Mouse (Mus musculus): ENCODE measurements around the gene Serpina6.

The Serpina6 gene

GRCm38 (mm10) chr12:103655123-103656044, 1.6 kb downstream of the Serpina6 start:
- no peak for DNase-seq

GRCm38 (mm10) chr12:103653836-103654235, 3.2 kb downstream of the Serpina6 start:
- DNase-seq, result no peak

- no peak for DNase-seq
These were observed 10.7 kb downstream of the Serpina6 start for GRCm38 (mm10) chr12:103646314-103646713.

GRCm38 (mm10) chr12:103644601-103645000, 12.4 kb downstream of the Serpina6 start:
- no peak for DNase-seq

GRCm38 (mm10) chr12:103643818-103644217, 13.2 kb downstream of the Serpina6 start:
- no peak for DNase-seq

- peak; percentile 72 to 81 for DNase-seq
These were observed 13.7 kb downstream of the Serpina6 start for GRCm38 (mm10) chr12:103643336-103643735.

- no peak for DNase-seq
These were observed 21.2 kb downstream of the Serpina6 start for GRCm38 (mm10) chr12:103635846-103636245.

- no peak for DNase-seq
These were observed 22.6 kb downstream of the Serpina6 start for GRCm38 (mm10) chr12:103634430-103634829.

- no peak for DNase-seq
These were observed 25.8 kb downstream of the Serpina6 start, which contains the start of gene Serpina10 for GRCm38 (mm10) chr12:103631203-103631612. Gene Serpina10, minus strand, starts transcription at chr12:103631444.

GRCm38 (mm10) chr12:103616860-103617261, 40.2 kb downstream of the Serpina6 start:
- no peak for DNase-seq

- no peak for DNase-seq
These were observed 41.3 kb downstream of the Serpina6 start for GRCm38 (mm10) chr12:103615734-103616133.

GRCm38 (mm10) chr12:103615141-103615540, 41.9 kb downstream of the Serpina6 start:
- no peak for DNase-seq

- DNase-seq, result no peak
These were observed 55.2 kb downstream of the Serpina6 start for GRCm38 (mm10) chr12:103601839-103602238.

GRCm38 (mm10) chr12:103600364-103600763, 56.6 kb downstream of the Serpina6 start:
- DNase-seq, result no peak

GRCm38 (mm10) chr12:103598411-103598810, 58.6 kb downstream of the Serpina6 start:
- no peak for DNase-seq

Measured in cerebellum, postnatal 36 days (tissue).